Mouse (Mus musculus) layer of hippocampus, postnatal 10 days (tissue): ENCODE results near the gene Eppin. TPM values are rescaled to one million over a fixed set of nuclear protein-coding genes. Genes with fewer than 3 reads are reported as not detected.
"Not testable (repeated sequence)": the region's sequence is repeated elsewhere in the genome, so short reads cannot be mapped to it uniquely, and the experiment has no call there.

Experiments
- DNase-seq, 2 experiments: peaks; one replicate each; pipeline ENCODE4 v3.0.0; 2021; ENCODE audit warnings: low spot score in 2 of 2
- long read RNA-seq: library from polyadenylated mRNA; stranded (forward); transcript quantifications from one replicate; pipeline ENCODE4 v2.0.0, GENCODE M21; 2023
- total RNA-seq, 2 experiments: library from RNA; stranded (reverse); gene quantifications; 2 replicates each; pipeline ENCODE4 v1.2.3; 2021

Eppin gene
- not detected for total RNA-seq
- long read RNA-seq: 0 reads

GRCm38 (mm10) chr2:164593494-164593893, at the start of gene Eppin:
TSS of gene Eppin (minus strand) at chr2:164593594.
- DNase-seq: no peak

GRCm38 (mm10) chr2:164641881-164642673, 48.7 kb upstream of the Eppin start:
- peak; percentile 35 to 48 for DNase-seq

- no peak for DNase-seq
Measured at GRCm38 (mm10) chr2:164641129-164641528, 47.7 kb upstream of the Eppin start.

- DNase-seq: no peak
Measured at GRCm38 (mm10) chr2:164638696-164639095, 45.3 kb upstream of the Eppin start, which contains the start of gene Wfdc16. TSS of gene Wfdc16 (minus strand) at chr2:164638796.

GRCm38 (mm10) chr2:164635266-164635665, 41.9 kb upstream of the Eppin start:
- no peak for DNase-seq

GRCm38 (mm10) chr2:164621775-164622174, 28.4 kb upstream of the Eppin start:
- no peak for DNase-seq

GRCm38 (mm10) chr2:164619050-164619449, 25.7 kb upstream of the Eppin start:
- no peak for DNase-seq

GRCm38 (mm10) chr2:164615386-164615785, 22.0 kb upstream of the Eppin start:
- no peak for DNase-seq

- DNase-seq: peak; percentile 20 to 29
Measured at GRCm38 (mm10) chr2:164613471-164613870, 20.1 kb upstream of the Eppin start, which contains the start of the genes Wfdc6b and Wfdc8. TSS of gene Wfdc6b (plus strand) at chr2:164613522. TSS of gene Wfdc8 (minus strand) at chr2:164613626.

- DNase-seq: no peak
Measured at GRCm38 (mm10) chr2:164608781-164609180, 15.4 kb upstream of the Eppin start.

GRCm38 (mm10) chr2:164604411-164604810, 11.0 kb upstream of the Eppin start:
- no peak for DNase-seq

GRCm38 (mm10) chr2:164603482-164603881, 10.1 kb upstream of the Eppin start:
- no peak for DNase-seq

GRCm38 (mm10) chr2:164600179-164600578, 6.8 kb upstream of the Eppin start:
- DNase-seq: no peak

GRCm38 (mm10) chr2:164592014-164592413, 1.4 kb downstream of the Eppin start:
- DNase-seq: peak; percentile 37 to 49

GRCm38 (mm10) chr2:164585025-164585725, 8.2 kb downstream of the Eppin start, which contains the start of gene Wfdc6a:
TSS of gene Wfdc6a (minus strand) at chr2:164585447.
- DNase-seq: not testable (repeated sequence)

GRCm38 (mm10) chr2:164573359-164573758, 20.0 kb downstream of the Eppin start, which contains the start of gene Spint3:
TSS of gene Spint3 (minus strand) at chr2:164573459.
- DNase-seq: not testable (repeated sequence)

- no peak for DNase-seq
Measured at GRCm38 (mm10) chr2:164567460-164567859, 25.9 kb downstream of the Eppin start.

- DNase-seq: no peak
Measured at GRCm38 (mm10) chr2:164566997-164567396, 26.4 kb downstream of the Eppin start.

GRCm38 (mm10) chr2:164564346-164564745, 29.0 kb downstream of the Eppin start:
- DNase-seq: no peak

GRCm38 (mm10) chr2:164563339-164564038, 29.9 kb downstream of the Eppin start:
- peak; percentile 31 to 63 for DNase-seq
